Mouse (Mus musculus) embryonic facial prominence, embryonic 13.5 days (tissue): ENCODE measurements around the gene B4galt3. TPM values are rescaled to one million over a fixed set of nuclear protein-coding genes. Genes with fewer than 3 reads are reported as not detected.

Experiments used
- polyA plus RNA-seq: library from polyadenylated mRNA; unstranded; fragments of >200 nt; fragmentation: Nextera tagmentation; extraction: Ambion mirVana; gene quantifications from 2 replicates; pipeline ENCODE4 v1.2.1, GENCODE M21; 2015

B4galt3 gene
- polyA plus RNA-seq, 1 experiment from 2014 or later = 84.2 TPM

Other genes with a start within 250 kb of the B4galt3 start
- gene Fcgr3, start 205.4 kb upstream of the B4galt3 start, polyA plus RNA-seq = 9.4 and 10.1 TPM in 2 replicates
- gene Cfap126, start 156.4 kb upstream of the B4galt3 start, polyA plus RNA-seq = 1.3 and 2.1 TPM in 2 replicates
- 249 and 258 TPM in 2 replicates for gene Sdhc, start 119.7 kb upstream of the B4galt3 start, polyA plus RNA-seq
- 7.7 and 9.4 TPM in 2 replicates for gene Mpz, start 119.6 kb upstream of the B4galt3 start, polyA plus RNA-seq
- gene Pcp4l1, start 74.1 kb upstream of the B4galt3 start, polyA plus RNA-seq = 20.6 and 25.2 TPM in 2 replicates
- 0.10 and 0.28 TPM in 2 replicates for gene Nr1i3, start 56.4 kb upstream of the B4galt3 start, polyA plus RNA-seq
- gene Tomm40l, start 47.8 kb upstream of the B4galt3 start, polyA plus RNA-seq = 30.2 and 30.9 TPM in 2 replicates
- 0.80 and 56.2 TPM in 2 replicates for gene Apoa2, start 45.3 kb upstream of the B4galt3 start, polyA plus RNA-seq
- gene Fcer1g, start 36.0 kb upstream of the B4galt3 start, polyA plus RNA-seq = 40.7 and 41.9 TPM in 2 replicates
- gene Adamts4, start 19.9 kb upstream of the B4galt3 start, polyA plus RNA-seq = 23.6 and 25.6 TPM in 2 replicates
- 232 and 248 TPM in 2 replicates for gene Ndufs2, start 18.9 kb upstream of the B4galt3 start, polyA plus RNA-seq
- gene Ppox, start 10.9 kb downstream of the B4galt3 start, polyA plus RNA-seq = 60.5 and 64.9 TPM in 2 replicates
- 116 and 127 TPM in 2 replicates for gene Usp21, start 17.7 kb downstream of the B4galt3 start, polyA plus RNA-seq
- gene Ufc1, start 24.7 kb downstream of the B4galt3 start, polyA plus RNA-seq = 109 and 118 TPM in 2 replicates
- 58.4 and 59.6 TPM in 2 replicates for gene Dedd, start 58.8 kb downstream of the B4galt3 start, polyA plus RNA-seq
- gene Nit1, start 75.3 kb downstream of the B4galt3 start, polyA plus RNA-seq = 43.4 and 44.9 TPM in 2 replicates
- 119 and 125 TPM in 2 replicates for gene Pfdn2, start 75.3 kb downstream of the B4galt3 start, polyA plus RNA-seq
- gene Klhdc9, start 90.5 kb downstream of the B4galt3 start, polyA plus RNA-seq = 1.2 and 1.9 TPM in 2 replicates
- 19.0 and 21.6 TPM in 2 replicates for gene Nectin4, start 99.8 kb downstream of the B4galt3 start, polyA plus RNA-seq
- 1.1 and 1.3 TPM in 2 replicates for gene Arhgap30, start 118.6 kb downstream of the B4galt3 start, polyA plus RNA-seq
- gene Usf1, start 141.0 kb downstream of the B4galt3 start, polyA plus RNA-seq = 95.6 and 108 TPM in 2 replicates
- 8.1 and 8.5 TPM in 2 replicates for gene Tstd1, start 148.5 kb downstream of the B4galt3 start, polyA plus RNA-seq
- gene F11r, start 167.2 kb downstream of the B4galt3 start, polyA plus RNA-seq = 39.2 TPM in 2 replicates
- 14.7 and 14.9 TPM in 2 replicates for gene Alyref2, start 233.2 kb downstream of the B4galt3 start, polyA plus RNA-seq